Mouse (Mus musculus): ENCODE results near the gene Hhip. TPM values are rescaled to one million over a fixed set of nuclear protein-coding genes. Genes with fewer than 3 reads are reported as not detected.

Hhip gene
- polyA plus RNA-seq, 1 experiment from 2014 or later = 53.1 TPM

- WGBS = 18% methylated on average over 4 of the region's 4 CpGs
Observed at GRCm38 (mm10) chr8:80054216-80054615, 3.6 kb downstream of the Hhip start.

GRCm38 (mm10) chr8:80052838-80053237 lies 5.0 kb downstream of the Hhip start:
- WGBS = 25% methylated on average over 1 of the region's 1 CpGs

More at GRCm38 (mm10) chr8:80054216-80054615, 3.6 kb downstream of the Hhip start:
- ATAC-seq (ENCODE audit: insufficient read depth) (no peak), DNase-seq (no peak)
- H3K4me2 ChIP-seq = peak overlapping the region; percentile 93
- no peaks in the 10 kb centered on the region for H3K9me3 ChIP-seq (ENCODE audit: low read depth, low read length)
- H3K9ac ChIP-seq = no peak overlapping the region; the same call in 1 of the 2 replicates
- no peak for TF ChIP-seq CTCF (IDR thresholded peaks at IDR 0.05; ENCODE audit: low read depth)
- H3K36me3 ChIP-seq (ENCODE audit: insufficient read depth) = 0 out of 2 replicates have a peak, but pooled peaks cover 4% of the 10 kb centered on the region
- peak overlapping the region; percentile 59 for H3K4me3 ChIP-seq (ENCODE audit: low read depth, low read length)
- peaks cover 13% of the 10 kb centered on the region; the same call in 1 of the 2 replicates for H3K4me1 ChIP-seq (ENCODE audit: insufficient read depth)
- no peak overlapping the region for H3K27ac ChIP-seq (ENCODE audit: low read depth)
- no peaks in the 10 kb centered on the region for H3K27me3 ChIP-seq (ENCODE audit: insufficient read depth, low read length)

GRCm38 (mm10) chr8:80051494-80051893 lies 6.3 kb downstream of the Hhip start:
- Histone ChIP-seq H3K36me3 (ENCODE audit: insufficient read depth) (peaks cover 15% of the 10 kb centered on the region; the same call in 1 of the 2 replicates), H3K4me3 (ENCODE audit: low read depth, low read length) (no peak overlapping the region), H3K9ac (no peak overlapping the region), H3K9me3 (ENCODE audit: low read depth, low read length) (no peaks in the 10 kb centered on the region), H3K4me2 (no peak overlapping the region), H3K27me3 (ENCODE audit: insufficient read depth, low read length) (no peaks in the 10 kb centered on the region), H3K4me1 (ENCODE audit: insufficient read depth) (peaks cover 14% of the 10 kb centered on the region; the same call in 1 of the 2 replicates), H3K27ac (ENCODE audit: low read depth) (no peak overlapping the region)
- no peak for DNase-seq
- TF ChIP-seq CTCF (IDR thresholded peaks at IDR 0.05; ENCODE audit: low read depth) = no peak
- ATAC-seq (ENCODE audit: insufficient read depth) = no peak
- WGBS = 46% methylated on average over 5 of the region's 5 CpGs

More at GRCm38 (mm10) chr8:80052838-80053237, 5.0 kb downstream of the Hhip start:
- Histone ChIP-seq H3K4me3 (ENCODE audit: low read depth, low read length) (0 out of 2 replicates have a peak overlapping the region, but pooled peaks have one; percentile 59), H3K9me3 (ENCODE audit: low read depth, low read length) (no peaks in the 10 kb centered on the region), H3K27me3 (ENCODE audit: insufficient read depth, low read length) (no peaks in the 10 kb centered on the region), H3K4me2 (no peak overlapping the region; the same call in 1 of the 2 replicates), H3K27ac (ENCODE audit: low read depth) (no peak overlapping the region), H3K4me1 (ENCODE audit: insufficient read depth) (peaks cover 14% of the 10 kb centered on the region; the same call in 1 of the 2 replicates), H3K36me3 (ENCODE audit: insufficient read depth) (peaks cover 12% of the 10 kb centered on the region; the same call in 1 of the 2 replicates), H3K9ac (no peak overlapping the region)
- no peak for TF ChIP-seq CTCF (IDR thresholded peaks at IDR 0.05; ENCODE audit: low read depth)
- no peak for DNase-seq
- no peak for ATAC-seq (ENCODE audit: insufficient read depth)

GRCm38 (mm10) chr8:80049256-80050005 lies 8.4 kb downstream of the Hhip start:
- no peak overlapping the region; the same call in 1 of the 2 replicates for H3K9ac ChIP-seq
- no peaks in the 10 kb centered on the region for H3K9me3 ChIP-seq (ENCODE audit: low read depth, low read length)
- 13% methylated on average over 15 of the region's 15 CpGs for WGBS
- DNase-seq = peak; percentile 55
- peaks cover 15% of the 10 kb centered on the region; the same call in 1 of the 2 replicates for H3K36me3 ChIP-seq (ENCODE audit: insufficient read depth)
- no peaks in the 10 kb centered on the region for H3K27me3 ChIP-seq (ENCODE audit: insufficient read depth, low read length)
- no peak overlapping the region for H3K4me3 ChIP-seq (ENCODE audit: low read depth, low read length)
- H3K27ac ChIP-seq (ENCODE audit: low read depth) = no peak overlapping the region
- peak; percentile 73 for ATAC-seq (ENCODE audit: insufficient read depth)
- no peak for TF ChIP-seq CTCF (IDR thresholded peaks at IDR 0.05; ENCODE audit: low read depth)
- H3K4me1 ChIP-seq (ENCODE audit: insufficient read depth) = peaks cover 12% of the 10 kb centered on the region; the same call in 1 of the 2 replicates
- peak overlapping the region; percentile 32; the same call in 1 of the 2 replicates for H3K4me2 ChIP-seq

- TF ChIP-seq CTCF (IDR thresholded peaks at IDR 0.05; ENCODE audit: low read depth) = no peak
- Histone ChIP-seq H3K4me2 (no peak overlapping the region), H3K27me3 (ENCODE audit: insufficient read depth, low read length) (no peaks in the 10 kb centered on the region), H3K9me3 (ENCODE audit: low read depth, low read length) (no peaks in the 10 kb centered on the region), H3K9ac (no peak overlapping the region), H3K4me3 (ENCODE audit: low read depth, low read length) (no peak overlapping the region), H3K4me1 (ENCODE audit: insufficient read depth) (0 out of 2 replicates have a peak, but pooled peaks cover 5% of the 10 kb centered on the region), H3K27ac (ENCODE audit: low read depth) (no peak overlapping the region), H3K36me3 (ENCODE audit: insufficient read depth) (peaks cover 19% of the 10 kb centered on the region; the same call in 1 of the 2 replicates)
- no peak for DNase-seq
- 56% methylated on average over 4 of the region's 4 CpGs for WGBS
- no peak for ATAC-seq (ENCODE audit: insufficient read depth)
Observed at GRCm38 (mm10) chr8:80048256-80048655, 9.6 kb downstream of the Hhip start.

GRCm38 (mm10) chr8:80037644-80038253 lies 20.1 kb downstream of the Hhip start:
- DNase-seq = no peak
- no peak overlapping the region for H3K4me2 ChIP-seq
- no peak overlapping the region for H3K9ac ChIP-seq
- H3K36me3 ChIP-seq (ENCODE audit: insufficient read depth) = peaks cover 16% of the 10 kb centered on the region; the same call in 1 of the 2 replicates
- WGBS = 64% methylated on average over 4 of the region's 4 CpGs
- TF ChIP-seq CTCF (IDR thresholded peaks at IDR 0.05; ENCODE audit: low read depth) = no peak
- H3K4me1 ChIP-seq (ENCODE audit: insufficient read depth) = no peaks in the 10 kb centered on the region
- no peak overlapping the region for H3K27ac ChIP-seq (ENCODE audit: low read depth)
- no peaks in the 10 kb centered on the region for H3K27me3 ChIP-seq (ENCODE audit: insufficient read depth, low read length)
- H3K9me3 ChIP-seq (ENCODE audit: low read depth, low read length) = no peaks in the 10 kb centered on the region
- H3K4me3 ChIP-seq (ENCODE audit: low read depth, low read length) = no peak overlapping the region
- no peak for ATAC-seq (ENCODE audit: insufficient read depth)

- DNase-seq (no peak), ATAC-seq (ENCODE audit: insufficient read depth) (no peak)
- no peak overlapping the region for H3K9ac ChIP-seq
- H3K36me3 ChIP-seq (ENCODE audit: insufficient read depth) = no peaks in the 10 kb centered on the region
- H3K27me3 ChIP-seq (ENCODE audit: insufficient read depth, low read length) = no peaks in the 10 kb centered on the region
- no peak overlapping the region for H3K4me3 ChIP-seq (ENCODE audit: low read depth, low read length)
- no peaks in the 10 kb centered on the region for H3K4me1 ChIP-seq (ENCODE audit: insufficient read depth)
- H3K27ac ChIP-seq (ENCODE audit: low read depth) = no peak overlapping the region
- H3K4me2 ChIP-seq = no peak overlapping the region
- WGBS = 39% methylated on average over 3 of the region's 3 CpGs
- no peaks in the 10 kb centered on the region for H3K9me3 ChIP-seq (ENCODE audit: low read depth, low read length)
- TF ChIP-seq CTCF (IDR thresholded peaks at IDR 0.05; ENCODE audit: low read depth) = no peak
Observed at GRCm38 (mm10) chr8:80032604-80033003, 25.2 kb downstream of the Hhip start.

All from lung, embryonic 14.5 days (tissue).